Mouse (Mus musculus): ENCODE data around the gene Mt4.
"Not testable (repeated sequence)": the region's sequence is repeated elsewhere in the genome, so short reads cannot be mapped to it uniquely, and the experiment has no call there.

Mt4 gene

DNA sequence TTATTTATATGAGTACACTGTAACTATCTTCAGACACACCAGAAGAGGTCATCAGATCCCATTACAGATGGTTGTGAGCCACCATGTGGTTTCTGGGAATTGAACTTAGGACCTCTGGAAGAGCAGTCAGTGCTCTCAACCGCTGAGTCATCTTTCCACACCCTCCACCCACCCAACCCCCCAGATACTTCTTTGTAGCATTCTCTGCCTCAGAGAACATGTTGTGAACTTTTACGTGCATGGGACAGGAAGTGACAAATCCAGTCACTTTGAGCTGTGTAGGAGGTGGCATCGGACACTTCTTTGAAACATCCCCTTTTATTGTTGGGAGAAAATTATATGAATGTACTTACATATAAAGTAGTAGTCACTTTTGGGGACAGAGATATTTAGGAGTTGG lies 2.4 kb upstream of the Mt4 start:
- DNase-seq (ENCODE audit: low read depth, low spot score), result not testable (repeated sequence)

DNA sequence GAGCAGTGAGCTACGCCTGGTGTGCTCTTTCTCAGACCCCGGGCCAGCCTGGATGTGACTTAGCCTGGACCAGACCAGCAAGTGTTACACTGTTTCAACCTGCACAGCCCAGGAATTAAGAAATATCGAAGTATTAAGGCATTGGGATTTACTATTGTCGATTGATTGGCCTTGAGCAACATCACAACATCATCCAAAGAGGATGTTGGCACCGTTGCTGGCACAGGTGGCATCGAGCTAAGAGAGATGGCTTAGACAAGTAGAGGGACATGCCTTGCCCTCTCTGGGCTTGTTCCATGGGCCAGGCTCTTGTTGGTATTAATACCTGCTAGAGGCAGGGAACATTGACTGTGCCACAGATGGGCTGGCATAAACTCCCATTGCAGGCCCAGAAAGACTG lies 1.4 kb upstream of the Mt4 start:
- DNase-seq (ENCODE audit: low read depth, low spot score), result no peak

DNA sequence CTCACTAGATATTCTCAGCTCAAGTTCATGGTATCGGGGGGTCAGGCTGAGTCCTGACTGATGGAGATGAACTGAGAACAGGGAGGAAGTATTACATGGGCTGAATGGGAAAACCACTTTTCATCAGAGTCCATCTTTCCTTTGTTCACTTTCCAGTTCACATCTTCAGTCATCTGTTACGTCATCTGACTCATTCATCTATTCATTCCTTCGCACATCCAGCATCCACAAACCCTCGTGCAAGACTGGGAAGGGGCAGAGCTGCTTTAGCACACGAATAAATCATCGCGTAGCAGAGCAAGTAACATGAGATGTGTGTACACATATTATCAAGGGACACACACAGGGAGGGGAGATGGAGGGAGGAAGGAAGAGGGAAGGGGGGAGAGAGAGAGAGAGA lies 805 bp upstream of the Mt4 start:
- no peak for DNase-seq (ENCODE audit: low read depth, low spot score)

DNA sequence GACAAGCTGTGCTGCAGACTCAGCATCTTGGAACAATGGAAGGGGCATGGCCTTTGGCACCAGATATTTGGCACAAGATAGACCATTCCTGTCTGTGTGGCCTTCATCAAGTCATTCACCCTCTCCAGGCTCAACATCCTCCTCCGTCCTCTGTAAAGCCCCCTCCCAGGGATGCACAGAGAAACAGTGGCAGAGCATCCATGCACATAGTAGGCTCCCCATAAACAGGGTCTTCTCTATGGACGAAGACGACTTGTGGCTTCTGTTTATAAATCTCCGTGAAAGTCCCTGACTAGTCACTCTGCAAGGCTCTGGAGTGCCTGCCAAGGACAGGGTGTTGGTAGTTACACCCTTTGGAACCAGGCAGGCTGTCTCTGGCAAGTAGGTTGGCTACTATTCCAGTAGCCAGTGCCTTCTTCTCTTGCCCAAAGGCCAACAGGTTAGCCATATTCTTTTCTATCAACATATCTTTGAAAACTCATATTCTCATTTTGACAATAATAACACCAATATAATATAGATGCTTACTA lies 3.3 kb downstream of the Mt4 start:
- DNase-seq (ENCODE audit: low read depth, low spot score), result no peak

DNA sequence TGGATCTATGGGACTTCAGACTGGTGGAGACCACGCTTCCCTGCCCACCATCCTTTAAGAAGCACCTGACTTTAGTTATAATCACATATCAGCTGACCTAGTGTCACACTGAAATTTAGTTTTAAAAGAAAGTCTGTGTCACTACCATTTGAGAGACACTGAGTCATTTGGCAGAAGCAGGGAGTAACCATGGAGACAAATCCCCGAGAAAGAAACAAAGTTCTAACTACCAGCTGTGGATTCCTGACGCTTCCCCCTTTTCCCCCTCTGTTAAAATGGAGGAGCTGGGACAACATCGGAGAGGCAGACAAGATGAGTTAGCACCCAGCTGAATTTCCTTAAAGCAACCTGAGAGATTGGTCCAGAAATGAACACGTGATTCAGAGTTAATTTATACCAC lies 11.2 kb downstream of the Mt4 start:
- DNase-seq (ENCODE audit: low read depth, low spot score), result no peak

DNA sequence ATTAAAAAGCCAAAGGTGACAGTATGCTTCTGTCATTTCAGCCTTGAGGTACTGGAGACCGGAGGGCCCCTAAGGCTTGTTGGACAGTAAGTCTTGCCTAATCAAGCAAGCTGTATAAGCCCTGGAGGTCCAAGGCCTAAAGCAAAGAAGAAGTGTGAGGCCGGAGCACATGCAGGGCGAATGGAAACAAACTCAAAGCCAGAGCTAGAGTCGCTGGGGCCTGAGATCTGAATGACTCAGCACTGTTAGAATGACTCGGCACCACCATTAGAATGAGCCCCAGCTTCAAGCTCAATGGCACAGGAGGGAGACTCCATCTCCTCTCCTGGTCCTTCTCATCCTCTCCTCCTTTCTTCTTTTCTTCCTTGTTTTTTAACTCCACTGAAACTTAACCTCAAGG lies 13.9 kb downstream of the Mt4 start:
- no peak for DNase-seq (ENCODE audit: low read depth, low spot score)

DNA sequence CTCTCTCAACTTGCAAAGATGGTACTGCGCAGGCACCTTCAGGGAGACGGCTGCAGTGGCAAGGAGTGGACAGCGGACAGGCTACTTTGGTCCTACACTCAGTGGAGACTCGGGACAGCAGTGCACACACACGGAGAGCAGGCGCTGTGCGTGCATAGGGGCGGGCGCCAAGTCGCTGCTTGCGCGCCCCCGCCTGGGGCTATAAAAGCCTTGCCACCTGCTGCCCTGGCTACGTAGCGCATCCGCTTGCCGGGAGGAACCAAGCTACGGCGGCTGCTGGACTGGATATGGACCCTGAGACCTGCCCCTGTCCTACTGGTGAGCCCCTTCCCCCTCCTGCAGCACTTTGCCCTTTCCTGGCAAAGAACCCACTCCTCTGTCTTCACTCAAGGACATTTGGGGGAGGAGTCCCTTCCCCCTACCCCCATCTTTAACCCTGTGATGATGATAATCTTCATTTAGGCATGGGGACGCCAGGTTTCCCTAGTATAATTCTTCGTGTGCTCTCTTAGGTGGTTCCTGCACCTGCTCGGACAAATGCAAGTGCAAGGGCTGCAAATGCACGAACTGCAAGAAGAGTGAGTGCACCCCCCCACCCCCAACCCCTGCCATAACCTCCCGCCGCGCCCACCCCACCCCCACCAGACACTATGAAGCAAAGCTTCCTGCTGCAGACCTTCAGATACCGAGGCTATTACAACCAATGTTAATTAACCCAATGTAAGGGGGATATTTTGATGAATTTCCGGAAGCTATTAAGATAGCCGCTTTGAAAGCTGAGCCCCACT lies 15.7 kb downstream of the Mt4 start, which contains the start of gene Mt3:
Gene Mt3 (plus strand): TSS at position 95 of the 788 bp plus-strand sequence.
- no peak for DNase-seq (ENCODE audit: low read depth, low spot score)

DNA sequence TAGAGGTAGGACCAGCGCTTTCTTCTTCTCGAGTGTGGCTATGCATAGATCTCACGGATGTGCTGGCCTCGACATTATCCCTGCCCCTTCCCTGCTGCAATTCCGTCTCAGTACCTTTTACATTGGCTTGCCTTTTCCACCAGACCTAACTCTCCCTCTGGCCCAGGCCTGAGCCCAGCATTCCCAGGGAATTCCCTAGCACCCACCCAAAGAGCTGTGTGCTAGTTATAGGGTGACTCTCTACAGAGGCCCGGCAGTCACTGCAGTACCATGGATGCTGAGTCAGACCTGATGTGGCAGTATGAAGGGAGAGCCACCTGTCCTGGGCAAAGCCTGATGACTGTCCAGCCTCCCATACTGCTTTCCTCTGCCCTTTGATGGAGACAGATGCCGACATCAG lies 16.5 kb downstream of the Mt4 start:
- no peak for DNase-seq (ENCODE audit: low read depth, low spot score)

DNA sequence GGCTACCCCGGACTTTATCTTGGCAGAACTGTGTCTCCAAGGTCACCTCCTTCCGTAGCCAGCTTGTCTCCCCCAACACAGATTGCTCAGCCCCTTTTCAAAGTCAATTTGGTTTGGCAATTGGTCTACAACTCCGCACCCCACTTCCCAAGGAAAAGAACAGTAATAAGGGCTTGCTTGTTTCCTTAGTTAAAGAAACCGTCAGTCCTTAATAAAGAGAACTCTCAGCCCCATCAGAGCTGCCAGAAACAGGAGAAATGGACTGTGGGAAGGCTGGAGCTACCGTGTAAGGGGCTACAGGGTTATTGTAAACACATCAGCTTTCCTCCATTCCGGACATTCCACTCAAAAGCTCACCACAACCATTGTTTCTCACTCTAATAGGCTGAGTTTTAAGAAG lies 17.5 kb downstream of the Mt4 start:
- no peak for DNase-seq (ENCODE audit: low read depth, low spot score)

DNA sequence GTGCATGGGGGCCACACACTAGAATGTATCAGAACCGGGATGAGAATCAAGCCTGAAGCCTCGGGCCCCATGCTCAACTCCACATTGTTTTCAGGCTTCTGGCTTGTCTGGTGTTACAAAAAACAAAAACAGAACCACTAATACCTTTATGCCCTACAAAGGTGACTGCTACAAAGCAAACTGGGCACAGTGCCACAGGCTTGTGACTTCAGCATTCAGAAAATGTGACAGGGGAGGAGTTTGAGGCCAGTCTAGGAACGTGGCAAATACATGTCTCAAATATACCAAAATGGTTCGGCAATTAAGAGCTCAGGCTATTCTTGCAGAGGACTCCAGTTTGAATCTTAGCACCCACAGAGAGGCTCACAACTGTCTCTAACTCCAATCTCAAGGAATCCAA lies 19.1 kb downstream of the Mt4 start:
- no peak for DNase-seq (ENCODE audit: low read depth, low spot score)

DNA sequence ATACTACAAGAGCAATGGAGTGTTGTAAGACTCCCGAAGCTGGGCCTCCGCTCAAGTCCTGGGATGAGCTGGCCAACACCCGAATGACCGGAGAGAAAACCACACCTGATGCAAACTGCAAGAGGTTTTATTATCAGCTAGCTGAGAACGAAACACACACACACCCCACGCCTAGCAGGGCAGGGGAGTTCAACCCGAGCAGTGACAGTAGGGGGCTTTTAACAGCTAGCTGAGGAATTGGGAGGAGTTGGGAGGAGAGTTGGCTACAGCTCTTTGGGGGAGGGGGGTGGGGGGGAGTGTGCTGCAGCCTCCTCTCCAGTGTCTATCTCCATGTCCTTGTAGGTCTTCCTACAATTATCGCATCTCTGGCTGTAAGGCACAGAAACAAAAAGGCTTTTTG lies 28.8 kb downstream of the Mt4 start:
- not testable (repeated sequence) for DNase-seq (ENCODE audit: low read depth, low spot score)

DNA sequence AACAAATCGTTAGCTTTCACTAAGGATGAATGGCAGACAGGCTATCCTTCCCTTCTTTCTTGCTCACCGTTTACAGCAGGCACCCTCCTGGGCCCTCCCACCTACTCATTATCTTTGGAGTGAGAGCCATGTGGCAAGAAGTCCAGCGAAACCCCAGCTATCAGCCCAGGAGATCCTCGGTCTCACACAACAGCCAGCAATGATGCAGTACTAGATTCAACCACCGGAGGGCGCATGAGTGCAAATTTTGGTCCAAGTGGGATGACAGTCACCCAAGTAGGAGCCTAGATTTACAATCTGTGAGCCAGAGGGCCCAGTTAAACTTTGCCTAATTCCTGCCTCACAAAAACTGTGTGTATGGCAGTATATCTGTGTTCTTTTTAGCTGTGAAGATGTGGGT lies 30.2 kb downstream of the Mt4 start:
- DNase-seq (ENCODE audit: low read depth, low spot score), result peak; percentile 81

DNA sequence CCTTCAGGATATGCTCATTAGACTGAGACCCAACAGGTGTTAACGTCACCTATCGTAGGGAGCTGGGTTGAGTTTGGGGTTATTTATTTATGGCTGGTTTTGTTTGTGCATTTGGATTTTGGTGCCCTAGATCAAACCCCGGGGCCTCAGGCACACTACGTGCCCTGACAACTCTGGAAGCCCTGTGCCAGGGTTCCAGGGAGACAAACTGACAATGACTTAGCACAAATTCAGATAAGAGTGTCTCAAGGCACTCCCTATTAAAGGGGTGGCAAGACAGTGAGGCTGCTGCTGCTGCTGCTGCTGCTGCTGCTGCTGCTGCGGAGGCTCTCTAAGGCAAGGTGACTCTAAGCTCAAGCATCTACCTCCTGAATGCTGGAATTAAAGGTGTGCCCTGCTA lies 32.5 kb downstream of the Mt4 start:
- DNase-seq (ENCODE audit: low read depth, low spot score), result no peak

DNA sequence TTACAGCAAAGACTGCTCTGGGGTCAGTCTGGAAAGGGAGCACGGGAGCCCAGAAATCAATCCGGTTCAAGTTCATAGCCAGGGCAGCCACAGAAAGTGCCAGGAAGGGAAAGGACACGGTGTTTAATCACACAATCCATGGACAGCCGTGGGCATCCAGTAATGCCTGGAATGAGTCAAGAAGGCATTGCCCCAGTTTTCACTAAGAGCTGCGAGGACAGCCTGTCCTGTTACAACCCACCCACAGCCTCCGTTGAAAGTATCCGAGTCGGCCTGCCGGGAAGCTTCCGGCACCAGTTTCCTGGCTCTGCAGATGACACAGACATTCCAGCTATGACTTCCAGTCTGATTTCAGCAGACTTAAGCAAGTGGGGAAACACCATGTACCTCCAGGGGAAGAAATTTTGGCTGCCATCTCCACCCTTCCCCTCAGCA lies 34.3 kb downstream of the Mt4 start:
- DNase-seq (ENCODE audit: low read depth, low spot score), result no peak

DNA sequence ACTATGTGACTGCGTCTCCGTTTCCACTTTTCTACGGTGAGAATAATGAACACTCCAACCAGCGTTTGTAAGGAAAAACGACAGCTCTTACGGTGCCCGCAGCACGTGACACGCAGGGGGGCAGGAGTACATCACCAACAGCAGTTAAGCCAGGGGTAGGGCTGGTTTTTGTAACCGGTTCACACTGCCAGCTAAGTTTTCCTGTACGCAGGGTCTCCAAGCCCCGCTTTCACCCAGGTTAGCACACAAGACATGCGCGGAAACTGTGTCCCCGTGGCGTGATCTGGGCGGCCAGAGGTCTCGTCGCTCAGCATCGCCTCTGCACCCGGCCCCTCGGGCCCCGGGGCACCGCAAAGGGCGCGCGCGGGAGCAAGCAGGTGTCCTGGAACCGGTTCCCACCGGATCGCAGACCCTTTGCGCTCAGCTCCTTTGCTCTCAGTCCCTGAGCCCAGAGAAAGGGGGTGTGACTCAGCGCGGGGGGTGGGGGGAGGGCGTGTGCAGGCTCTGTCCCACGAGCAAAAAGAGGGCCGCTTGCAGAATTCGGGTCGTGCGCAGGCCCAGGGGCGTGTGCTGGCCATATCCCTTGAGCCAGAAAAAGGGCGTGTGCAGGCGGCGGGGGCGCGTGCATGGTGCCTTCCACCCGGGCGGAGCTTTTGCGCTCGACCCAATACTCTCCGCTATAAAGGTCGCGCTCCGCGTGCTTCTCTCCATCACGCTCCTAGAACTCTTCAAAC lies 35.2 kb downstream of the Mt4 start, which contains the start of gene Mt2:
Gene Mt2 (plus strand): TSS at position 590 of the 734 bp plus-strand sequence.
- DNase-seq (ENCODE audit: low read depth, low spot score), result no peak

DNA sequence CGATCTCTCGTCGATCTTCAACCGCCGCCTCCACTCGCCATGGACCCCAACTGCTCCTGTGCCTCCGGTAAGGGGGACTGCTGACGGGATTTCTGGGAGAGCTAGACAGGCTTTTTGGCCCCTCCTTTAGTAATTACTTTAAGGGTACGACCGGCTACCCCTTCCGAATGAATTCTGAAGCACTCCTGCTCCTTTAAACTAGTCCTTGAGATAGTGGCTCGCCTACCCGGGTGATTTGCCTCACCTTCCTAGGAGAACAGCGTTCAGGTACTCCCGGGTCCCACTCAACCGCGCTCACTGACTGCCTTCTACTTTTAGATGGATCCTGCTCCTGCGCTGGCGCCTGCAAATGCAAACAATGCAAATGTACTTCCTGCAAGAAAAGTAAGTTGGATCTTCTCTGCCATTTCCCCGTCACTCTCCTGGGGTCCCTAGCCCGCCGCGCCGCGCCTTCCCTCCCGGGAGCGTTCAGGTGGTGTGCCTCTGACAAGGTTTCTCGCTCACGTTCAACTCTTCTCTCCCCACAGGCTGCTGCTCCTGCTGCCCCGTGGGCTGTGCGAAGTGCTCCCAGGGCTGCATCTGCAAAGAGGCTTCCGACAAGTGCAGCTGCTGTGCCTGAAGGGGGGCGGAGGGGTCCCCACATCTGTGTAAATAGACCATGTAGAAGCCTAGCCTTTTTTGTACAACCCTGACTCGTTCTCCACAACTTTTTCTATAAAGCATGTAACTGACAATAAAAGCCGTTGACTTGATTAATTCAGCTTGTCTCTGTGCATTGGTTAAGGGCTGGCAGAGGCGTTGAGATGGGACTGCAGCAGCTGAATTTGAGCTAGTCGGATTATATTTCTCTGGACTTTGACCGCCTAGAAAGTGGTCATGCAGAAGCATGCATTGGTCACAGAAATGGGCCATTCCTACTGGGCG lies 36.1 kb downstream of the Mt4 start:
- no peak for DNase-seq (ENCODE audit: low read depth, low spot score)

DNA sequence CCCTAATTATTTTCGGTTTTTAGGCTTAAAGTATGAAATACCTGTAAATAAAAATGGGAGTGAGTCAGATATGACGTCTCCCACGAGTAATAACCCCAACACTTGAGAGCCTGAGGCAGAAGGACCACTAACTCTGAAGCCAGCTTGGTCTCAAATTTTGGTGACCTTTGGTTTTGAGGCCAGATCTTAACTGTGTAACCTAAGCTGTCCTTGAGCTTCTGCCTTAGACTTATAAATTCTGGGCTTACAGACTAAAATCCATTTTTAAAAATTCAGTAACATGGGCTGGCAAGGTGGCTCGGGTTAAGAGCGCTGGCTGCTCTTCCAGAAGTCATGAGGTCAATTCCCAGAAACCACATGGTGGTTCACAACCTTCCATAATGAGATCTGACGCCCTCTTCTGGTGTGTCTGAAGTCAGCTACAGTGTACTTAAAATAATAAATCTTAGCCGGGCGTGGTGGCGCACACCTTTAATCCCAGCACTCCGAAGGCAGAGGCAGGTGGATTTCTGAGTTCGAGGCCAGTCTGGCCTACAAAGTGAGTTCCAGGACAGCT lies 36.9 kb downstream of the Mt4 start:
- DNase-seq (ENCODE audit: low read depth, low spot score), result no peak

DNA sequence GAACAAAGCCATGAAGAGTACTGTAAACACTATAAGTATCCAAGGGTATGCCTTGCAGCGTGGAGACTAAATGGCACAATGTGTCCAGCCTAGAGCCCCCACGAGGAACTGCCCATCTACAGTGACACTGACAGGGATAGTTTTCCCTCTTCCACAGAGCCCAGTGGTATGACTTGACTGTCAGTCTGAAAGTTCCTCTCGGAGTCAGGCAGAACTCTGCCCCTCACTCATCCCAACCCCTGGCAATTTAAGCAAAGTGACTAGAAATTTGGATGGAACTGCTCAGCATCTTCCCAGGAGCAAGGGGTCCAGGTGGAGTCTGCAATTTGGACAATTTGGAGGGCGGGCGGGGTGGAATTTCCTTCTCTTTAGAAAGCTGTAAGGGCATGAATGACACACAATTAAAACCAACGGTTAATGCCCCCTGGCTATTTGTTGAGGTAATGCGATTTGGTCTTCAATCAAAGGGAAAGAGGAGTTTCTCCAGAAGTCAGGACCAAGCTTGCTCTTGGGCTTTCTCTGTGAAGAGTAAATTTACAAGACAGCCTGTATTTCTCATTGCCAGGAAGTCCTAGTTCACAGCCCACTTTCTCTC lies 37.7 kb downstream of the Mt4 start:
- DNase-seq (ENCODE audit: low read depth, low spot score), result no peak

DNA sequence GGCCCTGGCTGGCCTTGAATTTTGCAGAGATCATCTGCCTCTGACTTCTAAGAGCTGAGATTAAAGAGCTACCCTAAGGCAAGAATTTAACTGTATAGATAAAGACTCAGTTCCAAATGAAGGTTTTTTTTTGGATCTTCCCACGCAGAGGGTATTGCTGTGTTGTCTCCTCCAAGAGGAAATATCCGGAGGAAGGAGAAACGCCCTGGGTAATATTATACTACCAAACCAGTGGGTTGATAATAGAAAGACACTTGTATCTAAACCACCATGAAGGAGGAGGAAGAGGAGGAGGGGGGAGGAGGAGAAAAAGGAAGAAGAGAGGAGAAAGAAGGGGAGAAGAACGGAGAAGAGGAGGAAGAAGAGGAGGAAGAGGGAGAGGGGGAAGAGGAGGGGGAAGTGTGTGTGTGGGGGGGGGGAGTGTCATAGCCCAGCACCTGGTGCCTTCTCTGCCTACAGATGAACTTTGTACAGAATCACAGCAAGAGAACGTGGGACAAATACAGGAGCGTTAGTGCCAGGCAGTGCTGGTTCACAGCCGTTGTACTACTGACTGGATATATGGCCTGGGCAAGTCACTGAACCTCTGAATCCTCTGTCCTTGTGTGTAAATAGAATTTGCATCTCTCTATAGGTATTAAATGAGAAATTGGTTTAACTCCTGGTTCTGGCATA lies 40.9 kb downstream of the Mt4 start:
- DNase-seq (ENCODE audit: low read depth, low spot score), result no peak
